Mouse (Mus musculus): ENCODE measurements around the gene Pakap. TPM values are rescaled to one million over a fixed set of nuclear protein-coding genes. Genes with fewer than 3 reads are reported as not detected.

Gene Pakap
- total RNA-seq, 4 experiments from 2014 or later = 2.5 to 5.5 (median 3.9) TPM

DNA sequence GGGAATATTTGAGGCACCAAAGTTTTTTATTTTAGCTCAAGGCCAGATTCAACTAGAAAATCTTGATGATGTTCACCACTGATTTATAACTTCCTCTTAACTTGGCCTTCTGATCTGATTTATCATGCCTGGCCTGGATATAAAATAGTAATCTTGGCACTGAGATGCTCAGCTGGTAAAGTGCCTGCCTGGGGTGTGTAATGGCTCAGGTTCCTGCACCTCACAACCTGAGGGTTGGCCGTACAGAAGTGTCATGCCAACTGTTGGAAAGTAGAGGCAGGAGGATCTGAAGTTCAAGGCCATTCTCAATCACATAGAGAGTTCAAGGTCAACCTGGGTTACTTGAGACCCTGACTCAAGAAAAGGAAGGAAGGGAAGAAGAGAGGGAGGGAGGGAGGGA is 57.3 kb downstream of the Pakap start:
- no peak for DNase-seq (ENCODE audit: low spot score in 2 of 2)

DNA sequence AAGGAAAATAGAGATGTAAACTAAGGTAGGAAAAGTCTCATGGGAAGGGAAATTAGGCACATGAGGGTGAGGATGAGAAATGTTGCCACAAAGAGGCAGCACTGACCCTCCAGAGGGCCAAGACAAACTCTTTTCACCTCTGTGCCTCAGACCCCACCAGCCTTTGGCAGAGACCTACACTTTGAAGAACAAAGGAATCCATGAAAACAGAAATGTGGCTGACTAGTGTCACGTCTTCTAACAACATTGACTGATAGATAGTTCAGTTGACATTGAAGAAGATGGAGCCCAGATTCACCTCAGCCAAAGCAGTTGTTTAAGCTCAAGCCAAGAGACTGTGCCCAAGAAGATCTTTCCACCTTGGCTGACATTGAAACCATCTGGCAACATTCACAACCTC is 57.8 kb downstream of the Pakap start:
- DNase-seq (ENCODE audit: low spot score in 2 of 2) = no peak

DNA sequence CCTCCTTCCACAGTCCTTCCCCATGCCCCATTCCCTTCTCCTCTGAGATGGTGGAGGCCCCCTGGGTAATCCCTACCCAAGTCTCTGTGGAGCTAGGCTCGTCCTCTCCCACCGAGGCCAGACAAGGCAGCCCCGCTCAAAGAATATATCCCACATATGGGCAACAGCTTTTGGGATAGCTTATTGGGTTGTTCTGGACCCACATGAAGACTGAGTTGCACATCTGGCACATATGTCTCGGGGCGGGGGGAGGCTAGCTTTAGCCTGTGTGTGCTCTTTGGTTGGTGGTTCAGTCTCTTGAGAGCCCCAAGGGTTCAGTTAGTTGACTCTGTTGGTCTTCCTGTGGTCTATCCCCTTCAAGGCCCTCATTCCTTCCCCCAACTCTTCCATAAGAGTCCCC is 58.9 kb downstream of the Pakap start:
- no peak for DNase-seq (ENCODE audit: low spot score in 2 of 2)

DNA sequence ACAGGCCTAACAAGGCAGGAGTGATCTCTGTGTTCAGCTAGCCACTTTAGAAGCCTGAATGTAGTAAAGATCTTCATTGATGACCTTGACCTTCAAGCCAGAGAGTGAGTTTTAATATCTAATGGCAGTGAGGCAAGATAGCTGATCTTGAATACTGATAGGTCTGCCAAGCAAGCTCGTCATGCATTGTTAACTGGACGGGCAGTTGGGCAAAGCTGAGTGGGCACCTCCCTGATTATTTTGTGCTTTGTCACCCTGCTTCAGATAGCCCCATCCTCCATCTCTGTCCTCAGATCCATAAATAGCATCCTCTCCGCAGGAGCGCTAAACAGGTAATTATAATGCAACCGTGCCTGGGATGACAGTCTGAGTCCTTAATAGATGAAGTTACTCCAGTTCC is 64.4 kb downstream of the Pakap start:
- no peak for DNase-seq (ENCODE audit: low spot score in 2 of 2)

DNA sequence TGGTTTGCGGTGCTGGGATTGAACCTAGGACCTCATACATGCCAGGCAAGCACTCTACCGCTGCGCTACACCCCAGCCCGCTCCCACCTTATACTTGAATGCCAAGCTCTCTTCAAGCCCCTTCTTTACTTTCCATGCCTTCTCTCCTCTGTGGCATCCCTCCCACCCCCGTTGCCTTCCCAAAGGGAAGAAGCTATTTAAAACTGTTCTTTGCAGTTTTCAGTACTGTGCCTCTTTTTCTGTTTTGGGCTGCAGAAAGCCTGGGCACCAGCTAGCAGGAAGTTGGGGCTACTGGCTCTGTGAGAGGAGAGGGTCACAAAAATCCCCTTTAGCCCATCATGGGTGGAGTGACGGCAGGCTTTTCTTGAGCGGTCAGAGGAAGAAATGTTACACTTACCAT is 65.1 kb downstream of the Pakap start:
- DNase-seq (ENCODE audit: low spot score in 2 of 2) = no peak

DNA sequence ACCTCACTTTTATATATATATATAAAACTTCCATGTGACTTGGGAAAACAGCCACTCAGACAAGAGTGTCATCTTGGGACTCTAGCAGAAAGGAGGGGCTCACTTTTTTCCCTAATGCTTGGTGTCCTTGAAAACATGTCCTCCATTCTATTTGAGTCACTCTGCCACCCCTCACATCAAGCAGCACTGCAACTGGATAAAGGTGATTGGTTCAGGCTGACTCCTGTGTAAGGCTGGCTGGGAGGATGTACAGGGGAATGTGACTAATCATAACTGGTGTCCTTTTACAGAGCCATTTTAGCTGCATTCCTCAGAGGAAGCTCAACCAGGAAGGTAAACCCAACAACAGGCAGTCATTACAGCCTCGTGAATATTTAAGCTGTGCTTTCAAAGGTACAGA is 67.0 kb downstream of the Pakap start:
- DNase-seq (ENCODE audit: low spot score in 2 of 2) = no peak

DNA sequence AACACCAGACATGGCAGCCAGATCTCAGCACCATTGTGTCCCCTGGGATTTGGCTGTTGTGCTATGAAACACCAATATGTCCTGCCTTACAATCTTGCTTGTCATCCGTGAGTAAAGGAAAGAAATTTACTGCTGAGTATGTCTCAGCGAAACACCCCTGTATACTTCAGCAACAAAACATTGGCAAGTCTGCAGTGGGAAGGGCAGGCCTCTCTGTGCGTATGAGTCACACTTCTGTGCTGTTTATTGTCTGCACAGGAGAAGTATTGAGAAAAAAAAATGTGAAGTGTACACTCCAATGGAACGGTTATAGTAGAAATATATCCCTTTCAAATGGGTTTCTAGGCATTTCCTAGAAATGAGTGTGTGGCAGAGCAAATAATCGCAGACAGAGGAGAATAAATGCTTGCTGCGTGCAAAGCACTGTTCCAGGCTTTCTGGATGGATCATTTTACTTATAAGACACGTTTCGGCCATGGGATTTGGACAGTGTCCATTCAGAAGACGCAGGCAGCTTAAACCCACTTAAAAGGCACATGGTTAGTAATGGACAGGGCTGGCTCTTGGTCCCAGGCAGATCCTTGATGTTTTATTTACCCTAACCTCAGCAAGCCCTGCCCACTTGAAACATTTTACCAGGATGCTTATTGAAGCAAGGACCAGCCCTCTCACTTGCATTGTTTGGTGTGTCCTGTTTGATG is 69.0 kb downstream of the Pakap start:
- no peak for DNase-seq (ENCODE audit: low spot score in 2 of 2)

DNA sequence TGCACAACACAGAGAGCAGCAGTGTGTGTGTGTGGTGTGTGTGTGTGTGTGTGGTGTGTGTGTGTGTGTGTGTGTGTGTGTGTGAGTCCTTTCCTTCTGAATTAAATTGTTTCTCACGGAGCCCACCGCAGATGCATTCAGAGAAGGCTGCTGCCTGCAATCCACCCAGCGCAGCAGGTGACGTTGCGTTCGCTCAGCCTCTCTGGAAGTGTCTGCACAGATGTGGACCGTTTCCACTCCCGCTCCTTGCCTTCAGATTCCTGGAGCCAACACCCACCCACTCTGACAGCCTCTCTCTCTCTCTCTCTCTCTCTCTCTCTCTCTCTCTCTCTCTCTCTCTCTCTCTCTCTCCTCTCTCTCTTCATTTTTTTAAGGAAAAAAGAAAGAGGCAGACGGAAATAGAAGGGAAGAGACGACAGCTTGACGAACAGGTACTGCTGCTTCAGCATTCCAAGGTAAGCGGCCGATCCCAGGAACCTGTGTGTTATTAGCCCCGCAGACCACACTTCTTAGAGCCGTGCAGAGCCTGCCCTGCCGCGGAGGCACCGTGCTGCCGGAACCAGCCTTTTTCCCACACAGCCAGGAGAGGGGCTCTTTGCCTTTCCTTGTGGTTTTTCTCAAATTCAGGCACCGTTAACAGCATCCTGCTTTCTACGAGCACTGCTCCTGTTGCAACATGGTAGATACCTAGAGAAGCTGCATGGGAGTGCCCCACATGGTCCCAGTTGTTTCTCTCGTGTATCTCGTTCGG is 69.8 kb downstream of the Pakap start:
- DNase-seq (ENCODE audit: low spot score in 2 of 2) = no peak

DNA sequence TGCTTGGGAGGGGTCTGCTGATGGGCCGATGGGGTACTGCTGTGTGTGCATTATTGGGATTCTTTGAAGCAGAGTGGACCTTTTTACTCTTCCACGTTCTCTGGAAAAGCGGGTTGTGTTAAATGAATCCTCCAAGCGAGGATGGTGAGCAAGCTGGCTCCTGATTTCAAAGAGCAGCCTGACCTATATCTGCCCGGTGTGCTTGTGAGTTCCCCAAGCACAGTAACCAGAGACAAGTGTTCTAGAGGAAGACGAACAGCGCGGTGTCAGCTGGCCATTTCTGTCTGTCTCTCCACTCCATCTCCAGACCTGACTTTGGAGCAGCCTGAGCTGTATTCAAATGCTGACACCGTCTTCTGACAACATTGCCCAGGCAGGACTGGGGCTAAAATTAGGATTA is 71.0 kb downstream of the Pakap start:
- DNase-seq (ENCODE audit: low spot score in 2 of 2) = no peak

DNA sequence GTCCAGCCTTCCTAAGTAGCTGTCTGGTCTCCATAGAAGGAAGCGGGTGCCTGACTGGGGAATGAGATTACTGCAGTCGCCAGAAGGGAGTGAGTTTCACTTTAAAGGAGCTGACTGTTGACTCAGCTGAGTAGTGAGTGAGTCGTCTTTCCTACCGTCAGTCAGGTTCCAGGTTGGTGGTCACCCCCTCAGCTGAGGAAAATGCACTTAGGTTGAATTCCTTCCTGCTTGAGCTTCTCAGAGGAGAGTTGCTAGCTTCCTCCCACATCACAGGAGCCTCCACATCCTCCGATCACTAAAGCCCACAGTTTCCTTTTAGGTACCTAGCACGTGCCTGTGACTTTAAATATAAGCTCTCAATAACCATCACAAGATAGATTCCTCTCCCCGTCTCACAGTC is 72.2 kb downstream of the Pakap start:
- no peak for DNase-seq (ENCODE audit: low spot score in 2 of 2)

DNA sequence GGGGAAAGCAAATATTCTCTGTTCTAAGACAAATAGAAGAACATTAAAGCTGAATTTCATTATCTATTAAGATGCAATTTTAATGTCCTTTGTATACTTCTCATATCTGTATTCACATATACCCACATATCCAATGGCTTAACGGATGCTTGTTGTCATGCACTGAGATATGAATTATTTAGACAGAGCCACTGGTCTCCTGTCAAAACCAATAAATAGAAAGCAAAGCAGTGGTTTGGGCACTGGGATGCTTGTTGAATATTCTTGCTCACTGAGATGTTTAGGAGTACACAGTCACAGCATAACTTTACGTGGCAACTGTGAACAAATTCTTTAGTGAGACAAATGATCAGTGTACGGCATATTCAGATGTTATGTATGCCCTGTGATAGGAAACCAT is 73.0 kb downstream of the Pakap start:
- no peak for DNase-seq (ENCODE audit: low spot score in 2 of 2)

DNA sequence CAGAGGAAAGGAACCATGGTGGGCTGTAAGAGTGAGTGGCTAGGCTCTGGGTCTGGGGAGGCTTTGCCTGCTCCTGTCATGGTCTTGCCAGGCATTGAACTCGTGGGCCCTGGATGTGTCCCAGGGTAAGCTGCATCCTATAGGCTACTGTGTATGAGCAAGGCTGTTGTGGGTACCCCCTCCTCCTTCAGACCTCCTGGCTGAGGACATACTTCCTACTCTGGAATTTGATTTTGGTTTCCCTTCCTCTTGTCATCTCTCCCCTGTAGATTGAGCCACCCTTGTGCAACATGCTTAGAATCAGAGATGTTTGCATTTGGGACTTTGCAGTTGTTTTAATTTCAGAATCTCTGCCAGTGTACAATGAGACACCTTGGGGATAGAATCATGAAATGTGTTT is 83.0 kb downstream of the Pakap start:
- DNase-seq (ENCODE audit: low spot score in 2 of 2) = no peak

DNA sequence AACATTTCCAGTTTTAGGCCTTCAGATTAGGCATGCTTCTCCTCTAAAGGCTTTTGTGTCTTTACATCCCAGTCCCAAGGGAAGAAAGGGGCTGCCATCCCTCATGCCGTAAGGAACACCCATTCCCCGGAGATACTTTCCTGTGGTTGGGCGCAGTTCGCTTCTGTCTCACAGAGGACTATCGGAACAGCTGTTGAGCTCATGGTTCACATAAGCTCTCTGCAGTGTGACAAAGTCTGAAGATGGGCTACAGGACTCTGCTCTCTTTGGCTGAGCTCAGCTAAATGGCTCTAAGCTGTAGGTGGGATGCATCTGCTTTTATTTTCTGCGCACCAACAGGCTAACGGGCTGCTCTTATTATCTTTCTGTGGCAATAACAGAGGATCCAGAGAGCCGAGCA is 83.6 kb downstream of the Pakap start:
- no peak for DNase-seq (ENCODE audit: low spot score in 2 of 2)

DNA sequence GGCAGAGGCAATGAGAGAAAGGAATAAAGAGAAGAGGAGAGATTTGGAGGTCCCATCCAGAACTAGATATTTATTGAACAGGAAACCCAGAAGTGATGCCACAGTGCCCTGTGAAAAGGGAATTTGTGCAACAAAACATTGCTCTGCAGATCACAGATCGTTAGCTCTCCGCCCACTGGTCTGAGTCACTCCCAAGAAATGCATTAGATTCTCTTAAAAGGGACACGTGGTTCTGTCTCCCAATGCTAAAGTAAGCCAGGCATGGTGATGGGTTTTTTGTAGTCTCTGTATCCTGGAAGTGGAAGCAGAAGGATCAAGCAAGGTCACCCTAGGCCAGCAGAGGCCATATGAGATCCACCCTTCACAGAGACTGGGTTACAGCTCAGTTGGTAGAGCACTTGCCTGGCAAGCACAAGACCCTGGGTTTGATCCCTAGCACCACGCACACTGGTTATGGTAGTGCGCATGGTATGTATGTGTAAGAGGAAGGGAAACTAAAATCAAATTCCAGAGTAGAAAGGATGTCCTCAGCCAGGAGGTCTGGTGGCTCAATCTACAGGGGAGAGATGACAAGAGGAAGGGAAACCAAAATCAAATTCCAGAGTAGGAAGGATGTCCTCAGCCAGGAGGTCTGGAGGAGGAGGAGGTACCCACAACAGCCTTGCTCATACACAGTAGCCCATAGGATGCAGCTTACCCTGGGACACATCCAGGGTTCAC is 84.4 kb downstream of the Pakap start:
- no peak for DNase-seq (ENCODE audit: low spot score in 2 of 2)

DNA sequence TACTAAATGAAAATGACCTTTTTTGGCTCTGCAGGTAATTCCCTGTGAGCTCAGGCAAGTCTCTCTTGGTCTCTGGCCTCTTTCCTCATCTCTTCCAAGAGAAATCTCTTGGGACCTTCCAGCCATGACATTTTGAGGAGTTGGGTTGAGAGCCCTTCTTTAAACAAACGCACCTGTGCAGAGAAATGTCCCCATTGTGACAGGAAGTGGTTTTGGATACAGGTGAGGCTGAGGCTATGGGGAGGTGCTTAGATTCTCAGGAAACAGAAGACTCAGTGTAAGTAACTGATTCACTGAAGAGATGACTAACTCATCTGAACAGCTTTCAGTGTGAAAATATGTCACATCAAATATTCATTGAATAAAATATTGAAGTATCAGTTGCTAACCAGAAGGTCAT is 88.0 kb downstream of the Pakap start:
- DNase-seq (ENCODE audit: low spot score in 2 of 2) = no peak

DNA sequence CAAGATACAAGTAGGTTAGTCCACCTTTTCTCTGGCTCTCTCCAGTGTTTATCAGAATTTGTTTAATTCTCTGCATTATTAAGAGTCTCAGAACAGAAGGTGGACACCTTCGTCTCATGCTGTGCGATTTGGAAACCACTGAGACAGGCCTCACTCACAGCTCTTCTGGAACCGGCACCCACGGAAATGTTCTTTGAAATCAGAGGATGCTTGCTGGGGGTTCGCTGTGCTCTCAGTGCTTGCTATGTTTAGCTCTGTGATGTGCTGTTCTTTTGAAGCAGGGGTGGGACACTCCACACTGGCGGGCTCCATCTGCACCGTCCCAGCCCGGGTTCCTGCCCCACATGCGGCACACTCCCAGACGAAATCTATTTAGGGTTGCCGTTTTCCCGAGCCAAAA is 88.4 kb downstream of the Pakap start:
- no peak for DNase-seq (ENCODE audit: low spot score in 2 of 2)

DNA sequence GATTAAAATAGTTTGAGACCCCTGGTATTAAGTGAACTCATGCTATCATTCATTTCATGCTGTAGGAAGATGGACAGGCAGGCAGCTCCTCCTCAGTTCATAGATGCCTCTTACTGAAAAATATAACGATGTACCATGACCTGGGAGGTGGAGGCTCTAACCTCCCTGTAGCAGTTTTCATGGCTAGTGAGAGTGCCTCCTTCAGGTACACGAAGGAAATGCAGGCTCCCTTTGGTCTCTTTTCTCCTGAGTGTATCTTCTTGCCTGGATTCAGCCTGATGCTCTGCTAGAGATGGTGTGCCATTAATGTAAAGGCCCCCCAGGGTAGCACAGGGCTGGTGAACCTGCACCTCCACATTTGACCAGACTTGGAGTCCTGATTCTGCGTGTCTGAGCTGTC is 88.9 kb downstream of the Pakap start:
- no peak for DNase-seq (ENCODE audit: low spot score in 2 of 2)

DNA sequence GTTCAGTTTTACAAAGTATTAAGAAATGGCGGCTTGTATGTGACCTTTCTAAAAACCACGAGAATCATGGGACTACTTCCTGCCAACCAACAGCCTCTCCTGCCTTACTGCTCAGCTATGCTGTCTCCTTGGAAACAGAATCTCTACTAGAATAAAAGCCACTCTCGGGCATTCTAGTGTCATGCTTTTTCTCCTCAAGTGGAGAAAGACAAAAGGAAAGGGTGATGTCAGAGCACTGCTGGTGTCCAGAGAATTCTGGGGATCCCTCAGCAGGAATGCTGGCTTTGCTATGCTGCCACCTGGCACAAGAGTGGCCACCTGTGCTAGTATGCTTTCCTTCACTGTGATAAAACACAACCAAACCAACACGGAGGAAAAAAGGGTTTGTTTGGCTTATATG is 92.5 kb downstream of the Pakap start:
- DNase-seq (ENCODE audit: low spot score in 2 of 2) = no peak

DNA sequence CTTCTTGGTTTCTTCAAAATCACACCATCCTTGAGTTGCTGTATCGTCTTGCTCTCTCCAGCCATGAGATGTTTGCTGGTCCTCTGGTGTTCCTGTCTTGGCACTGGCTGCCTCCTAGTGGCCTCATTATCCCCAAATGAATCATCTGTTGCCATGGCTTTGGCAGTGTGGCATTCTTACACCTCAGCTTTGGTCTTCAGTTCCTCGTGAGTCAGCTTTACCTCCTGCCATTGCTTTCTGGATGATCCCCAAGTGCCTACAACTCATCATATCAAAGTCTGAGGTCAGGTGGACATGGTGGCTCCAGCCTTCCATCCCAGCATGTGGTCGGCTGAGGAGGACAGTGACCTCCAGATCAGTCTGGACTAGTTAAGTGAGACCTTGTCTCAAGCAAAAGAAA is 98.1 kb downstream of the Pakap start:
- no peak for DNase-seq (ENCODE audit: low spot score in 2 of 2)

DNA sequence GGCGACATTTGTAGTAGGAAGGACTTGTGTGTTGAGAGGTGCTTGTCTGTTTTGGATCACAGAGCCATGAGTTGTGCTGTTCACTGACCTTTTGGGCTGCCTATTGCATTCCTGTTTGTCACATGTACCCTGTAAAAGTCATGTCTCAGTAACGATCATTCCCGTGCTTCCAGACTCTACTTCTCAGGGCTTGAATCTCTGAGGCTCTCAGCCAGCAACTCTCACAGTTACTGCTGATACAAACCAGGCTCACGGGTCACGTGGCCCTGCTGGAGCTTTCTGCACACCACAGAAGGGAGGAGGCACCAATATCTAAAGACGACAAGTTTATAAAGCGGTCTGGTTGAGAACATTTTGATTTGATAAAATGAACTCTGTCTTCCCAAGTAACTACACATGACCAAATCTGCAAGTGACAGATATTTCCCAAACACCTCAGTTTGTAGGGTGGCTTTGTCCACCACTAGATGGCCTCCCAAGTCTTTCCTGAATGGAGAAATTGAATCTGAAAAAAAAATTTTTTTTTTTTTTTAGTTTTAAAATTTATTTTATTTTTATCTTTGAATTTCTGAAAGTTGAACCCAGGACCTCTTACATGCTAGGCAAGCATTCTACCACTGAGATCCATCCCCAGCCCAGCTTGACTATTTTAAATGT is 103.0 kb downstream of the Pakap start:
- DNase-seq (ENCODE audit: low spot score in 2 of 2) = no peak

DNA sequence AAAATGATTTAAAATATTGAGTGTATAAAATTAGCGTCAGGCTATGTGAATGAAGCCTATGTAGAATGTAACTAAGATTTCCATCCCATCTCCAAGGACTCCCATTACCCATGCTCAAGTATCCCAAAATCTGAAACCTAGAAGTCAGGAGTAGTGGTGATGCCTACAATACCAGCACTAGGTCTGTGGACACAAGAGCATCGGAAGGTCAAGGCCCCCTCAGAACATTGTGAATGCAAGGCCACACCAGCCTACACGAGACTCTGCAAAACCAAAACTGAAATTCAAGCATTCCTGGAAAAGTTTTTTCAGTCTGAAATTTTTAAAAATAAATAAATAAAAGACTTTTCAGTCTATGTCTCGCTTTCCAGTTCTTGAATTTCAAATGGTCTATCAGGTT is 104.6 kb downstream of the Pakap start:
- no peak for DNase-seq (ENCODE audit: low spot score in 2 of 2)

All from gastrocnemius, adult 8-10 months (tissue).